Mouse (Mus musculus) right cerebral cortex, postnatal 4 days (tissue): ENCODE results near the gene Gna11.

ENCODE experiments used
- DNase-seq: peaks from one replicate; pipeline ENCODE4 v3.0.0-alpha.2; 2022

Gna11 gene

DNA sequence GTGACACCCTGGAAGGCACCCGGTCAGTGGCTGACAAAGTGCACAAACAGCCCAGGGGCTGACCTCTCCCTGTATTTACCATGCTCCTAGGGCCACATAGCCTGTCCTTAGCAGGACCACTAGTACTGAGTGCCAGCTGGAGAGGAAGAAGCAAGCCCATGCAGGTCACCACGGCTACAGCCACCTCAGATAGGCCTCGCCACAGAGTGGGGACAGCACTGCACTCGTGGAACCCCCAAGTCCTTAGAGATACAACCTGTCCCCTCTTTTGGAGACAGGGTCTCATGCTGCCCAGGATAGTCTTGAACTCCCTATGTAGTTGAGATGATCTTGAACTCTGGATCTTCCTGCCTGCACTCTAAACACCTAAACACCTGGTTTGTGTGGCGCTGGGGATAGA lies 3.6 kb downstream of the Gna11 start:
- DNase-seq = no peak

GRCm38 (mm10) chr10:81538321-81539048 lies 6.5 kb downstream of the Gna11 start:
- DNase-seq = no peak

GRCm38 (mm10) chr10:81537429-81537828 lies 7.6 kb downstream of the Gna11 start:
- no peak for DNase-seq

- no peak for DNase-seq
Measured at GRCm38 (mm10) chr10:81536734-81537133, 8.3 kb downstream of the Gna11 start.

GRCm38 (mm10) chr10:81534826-81535225 lies 10.2 kb downstream of the Gna11 start:
- DNase-seq = no peak

DNA sequence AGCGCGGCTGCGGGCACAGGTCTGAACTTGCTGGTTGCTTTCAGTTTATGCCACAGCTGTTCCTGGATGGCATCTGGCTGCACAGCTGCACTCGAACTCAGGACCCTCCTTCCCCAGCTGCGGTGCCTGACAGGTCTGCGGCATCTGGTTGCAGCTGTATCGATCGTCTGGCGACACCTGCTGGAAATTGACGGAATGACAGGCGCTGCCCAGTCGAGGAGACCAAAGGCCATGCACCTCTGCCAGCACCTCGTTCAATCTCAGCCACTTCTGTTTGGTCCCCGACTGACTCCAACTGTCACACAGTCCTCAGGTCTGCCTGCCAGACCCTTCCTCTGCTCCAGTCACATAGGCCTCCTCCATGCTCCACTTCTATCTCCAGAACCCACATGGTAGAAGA lies 18.2 kb downstream of the Gna11 start:
- DNase-seq = peak; percentile 72

DNA sequence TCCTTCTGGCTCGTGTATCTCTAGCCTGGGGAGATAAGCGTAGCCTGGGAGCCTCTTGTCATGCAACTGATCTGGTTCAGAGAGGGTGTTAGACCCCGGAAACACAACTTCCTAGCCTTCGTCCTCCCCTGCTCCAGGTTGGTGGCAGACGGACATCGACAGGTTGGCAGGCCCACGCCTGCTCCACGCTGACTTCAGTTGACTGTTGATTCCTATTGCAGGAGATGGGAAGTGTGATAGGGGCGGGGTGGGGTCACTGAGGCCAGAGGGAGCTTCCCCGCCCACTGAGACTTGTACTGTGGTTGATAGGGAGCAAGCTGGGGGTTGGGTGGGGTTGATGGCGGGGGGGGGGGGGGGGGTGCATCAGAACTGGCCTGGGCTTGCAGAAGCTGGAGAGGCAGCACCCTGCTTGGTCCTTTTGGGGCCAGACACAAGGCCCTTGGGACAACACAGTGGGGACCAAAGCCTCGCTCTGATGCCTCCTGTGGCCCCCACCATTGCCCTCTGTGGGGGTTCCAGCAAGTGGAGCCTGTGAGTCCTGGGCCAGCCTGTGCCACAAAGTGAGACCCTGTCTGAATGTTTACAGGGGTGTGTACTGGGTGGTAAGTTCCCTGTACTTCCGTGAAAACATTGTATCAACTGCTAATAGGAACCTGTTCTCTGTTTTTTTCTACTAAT lies 19.8 kb downstream of the Gna11 start:
- DNase-seq = no peak

GRCm38 (mm10) chr10:81524051-81524605 lies 20.9 kb downstream of the Gna11 start, which contains the start of gene Gna15:
Gene Gna15 (minus strand): TSS chr10:81524225.
- DNase-seq = no peak

- DNase-seq = no peak
Measured at GRCm38 (mm10) chr10:81523570-81523969, 21.4 kb downstream of the Gna11 start.

- DNase-seq = no peak
Measured at GRCm38 (mm10) chr10:81523142-81523541, 21.8 kb downstream of the Gna11 start.

DNA sequence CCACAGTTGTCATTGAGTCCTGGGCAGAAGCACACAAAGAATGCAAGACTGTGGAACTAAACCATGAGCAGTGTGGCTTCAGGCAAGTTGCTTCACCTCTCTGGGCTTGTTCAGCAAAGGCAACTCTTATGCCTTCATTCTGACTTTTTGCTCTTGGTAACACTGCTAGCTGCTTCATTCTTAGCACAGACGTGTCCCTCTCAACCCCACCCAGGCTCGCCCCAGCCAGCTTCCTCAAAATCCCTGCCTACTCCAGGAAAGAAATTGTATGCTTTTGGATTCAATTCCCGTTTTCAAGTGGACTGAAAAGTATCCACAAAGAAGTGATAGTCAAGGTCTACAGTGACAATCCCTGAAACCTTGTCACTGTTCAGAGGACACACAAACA lies 25.0 kb downstream of the Gna11 start:
- no peak for DNase-seq

DNA sequence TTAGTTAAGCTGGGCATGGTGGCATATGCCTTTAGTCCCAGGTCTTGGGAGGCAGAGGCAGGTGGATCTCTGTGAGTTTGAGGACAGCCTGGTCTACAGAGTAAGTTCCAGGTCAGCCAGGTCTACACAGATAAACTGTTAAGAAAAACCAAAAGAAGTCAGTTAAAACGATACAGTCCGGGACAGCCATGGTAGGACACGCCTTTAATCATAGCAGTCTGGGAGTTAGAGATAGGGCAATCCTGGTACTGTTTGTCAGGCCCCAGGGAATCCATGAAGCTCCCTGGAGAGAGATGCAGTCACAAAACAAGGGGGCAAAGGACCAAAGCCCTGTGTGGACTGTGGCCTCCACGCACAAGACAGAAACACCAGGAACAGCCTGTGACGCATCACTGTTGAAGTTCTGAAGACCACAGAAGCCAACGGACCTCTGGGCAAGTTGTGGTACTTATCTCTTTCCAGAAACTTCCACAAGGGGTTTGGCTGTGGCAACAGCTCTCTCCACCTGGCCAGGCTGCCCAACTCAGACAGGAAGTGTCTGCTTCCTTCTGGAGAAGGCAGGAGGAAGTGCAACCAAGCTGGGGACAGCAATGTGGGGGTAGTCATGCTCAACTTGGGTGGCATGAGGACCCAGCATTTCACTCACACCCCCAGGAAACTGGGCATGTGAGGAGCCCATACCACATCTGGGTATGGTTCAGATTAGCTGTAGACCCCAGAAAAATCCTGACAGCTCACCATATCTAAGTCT lies 25.6 kb downstream of the Gna11 start:
- DNase-seq = no peak

- peak; percentile 70 for DNase-seq
Measured at GRCm38 (mm10) chr10:81518546-81518945, 26.4 kb downstream of the Gna11 start.

DNA sequence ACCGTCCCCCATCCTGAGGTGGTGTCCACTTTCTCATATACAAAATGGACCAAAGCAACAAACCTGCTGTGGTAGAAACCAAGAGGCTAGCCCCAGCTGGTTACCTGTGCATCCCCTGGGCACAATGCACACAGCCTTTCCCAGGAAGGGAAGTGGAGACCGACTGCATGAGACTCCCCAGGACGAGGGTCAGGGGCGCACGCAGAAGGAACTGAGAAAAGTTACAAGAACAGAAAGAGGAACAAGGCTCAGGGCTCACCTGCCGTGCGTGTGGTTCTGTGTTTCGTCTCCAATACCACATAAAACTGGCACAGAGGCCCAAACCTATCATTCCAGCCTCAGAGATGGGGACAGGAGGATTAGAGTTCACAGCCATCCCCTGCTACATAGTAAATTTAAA lies 27.8 kb downstream of the Gna11 start:
- no peak for DNase-seq

DNA sequence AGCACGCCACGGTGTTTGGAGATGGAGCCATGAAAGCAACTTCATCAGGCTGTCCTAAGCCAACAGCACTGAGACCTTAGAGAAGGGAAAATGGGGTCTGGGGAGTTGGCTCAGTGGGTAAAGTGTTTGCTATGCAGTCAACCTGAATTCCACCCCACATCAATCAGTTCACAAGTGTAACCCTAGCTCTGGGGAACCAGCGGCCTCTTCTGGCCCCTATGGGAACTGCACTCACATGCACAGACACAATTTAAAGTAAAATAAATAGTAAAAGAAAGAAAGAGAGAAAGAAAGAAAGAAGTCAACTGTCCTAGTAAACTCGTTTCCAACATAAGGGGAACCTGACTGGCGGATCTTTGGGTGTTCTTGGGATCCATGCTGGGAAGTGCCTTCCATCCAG lies 31.2 kb downstream of the Gna11 start:
- no peak for DNase-seq

DNA sequence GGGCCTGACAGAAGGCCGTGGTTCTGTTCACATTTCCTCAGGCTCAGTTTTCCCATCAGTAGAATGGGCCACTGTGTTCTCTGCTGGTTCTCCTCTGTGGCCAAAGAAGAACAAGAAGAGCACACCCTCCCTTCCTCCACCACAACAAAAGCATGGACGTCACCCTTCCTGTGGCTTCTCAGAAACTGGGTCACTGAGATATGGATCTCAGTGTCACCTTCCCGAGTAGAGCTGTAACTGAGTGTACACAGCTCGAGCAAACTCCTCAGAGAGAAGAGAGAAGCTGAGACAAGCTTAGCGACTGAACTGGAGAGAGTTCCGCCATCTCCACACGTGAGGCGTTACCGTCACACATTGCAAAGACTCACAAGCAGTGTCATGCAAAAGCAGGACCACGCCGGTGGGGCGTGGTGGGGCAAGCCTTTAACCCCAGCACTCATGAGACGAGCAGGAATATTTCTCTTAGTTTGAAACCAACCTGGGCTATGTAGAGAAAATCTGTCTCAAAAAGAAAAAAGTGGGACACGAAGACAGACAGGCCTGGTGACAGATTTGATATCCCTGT lies 34.7 kb downstream of the Gna11 start:
- no peak for DNase-seq

DNA sequence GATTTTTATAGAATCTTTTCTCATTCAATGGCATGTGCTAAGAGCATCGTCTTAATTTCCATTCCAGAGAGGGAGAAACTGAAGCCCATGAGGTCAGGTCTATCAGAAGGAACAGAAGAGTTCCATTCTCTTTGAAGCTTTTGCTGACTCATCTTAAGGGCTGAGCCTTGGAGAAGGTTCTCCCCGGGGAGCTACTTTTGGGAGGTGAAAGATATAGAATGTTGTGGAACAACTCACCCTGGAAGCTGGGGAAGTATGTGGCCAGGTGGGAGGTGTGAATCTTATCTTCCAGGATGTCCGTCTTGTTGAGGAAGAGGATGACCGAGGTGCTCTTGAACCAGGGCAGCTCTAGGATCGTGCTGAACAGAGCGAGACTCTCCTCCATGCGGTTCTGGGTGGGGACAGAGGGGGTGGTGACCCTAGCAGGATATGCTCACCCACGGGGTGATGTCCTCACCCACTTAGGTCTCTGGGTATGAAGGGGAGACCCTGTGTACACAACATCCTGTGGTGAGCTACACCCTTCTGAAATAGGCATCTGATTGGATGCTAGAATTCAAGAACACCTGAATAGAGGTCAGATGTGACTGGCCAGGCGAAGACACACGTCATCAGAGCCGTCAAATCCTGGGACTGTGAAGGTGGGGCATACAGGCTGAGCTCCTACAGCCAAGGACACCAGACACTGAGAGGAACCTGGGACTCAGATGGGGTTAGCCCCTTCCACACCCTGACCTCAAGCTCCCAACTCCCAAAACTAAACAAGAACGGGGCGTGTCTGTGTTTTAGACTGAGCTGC lies 37.1 kb downstream of the Gna11 start:
- DNase-seq = no peak

DNA sequence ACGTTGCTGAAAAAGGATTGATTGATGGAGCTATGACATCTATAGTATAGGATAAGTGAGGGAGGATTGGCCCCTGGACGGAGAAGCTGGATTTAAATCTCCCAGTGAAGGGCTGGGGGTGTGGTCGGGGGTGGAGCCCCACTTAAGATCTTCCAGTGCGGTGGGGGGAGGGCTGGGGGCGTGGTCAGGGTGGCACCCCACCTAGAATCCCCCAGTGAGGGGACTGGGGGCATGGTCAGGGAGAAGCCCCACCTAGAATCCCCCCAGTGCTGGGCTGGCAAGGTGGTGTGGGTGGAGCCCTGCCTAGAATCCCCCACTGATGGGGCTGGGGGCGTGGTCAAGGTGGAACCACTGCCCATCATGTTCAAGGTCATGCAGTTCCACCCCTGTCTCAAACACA lies 37.9 kb downstream of the Gna11 start:
- DNase-seq = no peak

DNA sequence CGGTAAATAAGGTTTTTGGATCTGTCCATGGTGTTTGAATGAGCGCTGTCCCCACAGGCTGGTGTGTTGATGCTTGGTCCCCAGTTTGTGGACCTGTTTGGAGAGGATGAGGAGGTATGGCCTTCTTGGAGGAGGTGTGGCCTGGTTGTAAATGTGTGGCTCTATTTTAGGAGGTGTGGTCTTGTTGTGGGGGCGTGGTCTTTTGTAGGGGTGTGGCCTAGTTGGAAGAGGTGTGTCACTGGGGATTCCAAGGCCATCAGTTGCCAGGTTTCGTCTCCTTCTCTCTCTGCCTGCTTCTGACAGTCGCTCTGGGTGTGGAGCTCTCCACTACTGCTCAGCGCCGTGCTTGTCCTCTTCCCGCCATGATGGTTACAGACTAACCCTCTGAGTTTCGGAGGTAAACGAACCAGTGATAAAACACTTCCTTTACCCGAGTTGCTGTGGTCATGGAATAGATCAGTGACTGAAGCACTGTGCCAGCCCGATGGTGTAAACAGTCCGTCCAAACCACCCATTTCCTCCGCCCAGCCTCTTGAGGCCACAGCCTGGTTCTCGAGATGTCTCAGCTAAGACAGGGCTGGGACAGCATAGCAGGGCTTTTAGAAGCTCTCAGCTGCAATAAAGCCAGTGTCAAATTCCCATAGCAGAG lies 39.9 kb downstream of the Gna11 start:
- no peak for DNase-seq

DNA sequence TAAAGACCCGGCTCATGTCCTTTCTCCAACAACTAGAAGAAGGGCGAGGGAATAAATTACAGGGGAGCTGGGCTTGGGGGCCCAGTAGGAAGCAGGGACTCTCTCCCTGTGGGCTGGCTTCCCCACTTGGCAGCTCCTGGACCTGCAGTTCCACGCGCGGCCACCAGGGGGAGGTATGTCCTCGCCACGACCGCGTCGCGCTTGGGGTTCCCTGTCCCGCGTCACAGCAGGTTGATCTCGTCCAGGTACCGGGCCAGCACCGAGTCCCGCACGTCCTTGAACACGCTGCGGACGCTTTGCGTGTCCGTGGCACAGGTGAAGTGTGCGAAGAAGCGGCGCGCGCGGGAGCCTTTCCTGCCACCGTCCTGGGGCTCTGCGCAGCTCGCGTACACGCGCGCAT lies 42.3 kb downstream of the Gna11 start:
- DNase-seq = peak; percentile 97

- DNase-seq = no peak
Measured at GRCm38 (mm10) chr10:81501863-81502262, 43.1 kb downstream of the Gna11 start.

DNA sequence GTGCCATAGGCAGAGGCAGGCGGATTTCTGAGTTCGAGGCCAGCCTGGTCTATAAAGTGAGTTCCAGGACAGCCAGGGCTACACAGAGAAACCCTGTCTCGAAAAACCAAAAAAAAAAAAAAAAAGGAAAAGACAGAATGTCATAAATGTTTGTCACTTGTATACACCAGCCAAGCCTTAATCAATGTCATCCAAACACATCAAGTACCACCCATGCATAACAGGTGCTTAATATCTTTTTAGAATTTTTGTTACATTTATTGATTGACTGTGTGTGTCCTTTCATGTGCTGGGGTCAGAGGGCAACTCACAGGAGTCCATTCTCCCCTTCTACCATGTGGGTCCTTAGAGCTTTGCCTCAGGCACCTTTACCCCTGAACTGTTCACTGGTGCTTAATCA lies 45.0 kb downstream of the Gna11 start, which contains the start of gene S1pr4:
Gene S1pr4, minus strand, starts transcription at position 101 of the 400 bp plus-strand sequence.
- no peak for DNase-seq
